Comparison of ENCODE assay signal across 8 mouse cellular contexts in genomic region chr6:92464781-92465337, GRCm38 (mm10).
DNase-seq lines count a peak whose midpoint lies in the region; ATAC-seq and TF ChIP-seq lines count a peak whose summit lies in the region.

No protein-coding gene starts in this region.

- no peak for TF ChIP-seq CTCF in brain, embryonic 14.5 days (IDR thresholded peaks at IDR 0.05; ENCODE audit: borderline replicate concordance, extremely low read depth, insufficient read depth, insufficient read length)

- H3K27me3 ChIP-seq in midbrain, embryonic 16.5 days (ENCODE audit: control insufficient read depth, insufficient read depth, low read depth, low read length) = no peaks in the 10 kb centered on the region

- intact Hi-C loops in heart, postnatal 25 days (cut with DNase I) = no loop called here

- WGBS in midbrain, embryonic 16.5 days = 63% methylated on average over 7 of the region's 7 CpGs

- peak overlapping the region; percentile 11; the same call in 1 of the 2 replicates for H3K27ac ChIP-seq in midbrain, embryonic 16.5 days (ENCODE audit: low read length)

- no peaks in the 10 kb centered on the region for H3K9me3 ChIP-seq in midbrain, embryonic 16.5 days (replicated peaks; ENCODE audit: control insufficient read depth, low read length, poor library complexity, severe bottlenecking)

- no peak overlapping the region for H3K4me3 ChIP-seq in midbrain, embryonic 16.5 days (ENCODE audit: low read depth, low read length)

- peak; percentile 97 for DNase-seq in heart, adult 11 months
- DNase-seq in heart, postnatal 25 days (ENCODE audit: low spot score) = no peak
- DNase-seq in brain, embryonic 14.5 days (ENCODE audit: low read depth) = peak; percentile 77
- DNase-seq in heart, adult 18-20 months = peak; percentile 56 to 72
- DNase-seq in kidney, adult 8-10 months = peak; percentile 45 to 70
- no peak for DNase-seq in spleen, postnatal 4 days (ENCODE audit: low spot score in 2 of 2)
- no peak for DNase-seq in left cerebral cortex, adult 11 months (ENCODE audit: low spot score)

- TF ChIP-seq POLR2A in brain, embryonic 14.5 days (IDR thresholded peaks at IDR 0.05; ENCODE audit: borderline replicate concordance, extremely low read depth, insufficient read depth, insufficient read length, poor library complexity, severe bottlenecking) = no peak

- no peak overlapping the region for H3K9ac ChIP-seq in midbrain, embryonic 16.5 days (ENCODE audit: low read depth, low read length)

- no peaks in the 10 kb centered on the region for H3K36me3 ChIP-seq in midbrain, embryonic 16.5 days (ENCODE audit: control insufficient read depth, insufficient read depth, low read length)

- no peak for ATAC-seq in midbrain, embryonic 16.5 days

- peaks cover 43% of the 10 kb centered on the region for H3K4me1 ChIP-seq in midbrain, embryonic 16.5 days (ENCODE audit: control insufficient read depth, insufficient read depth, low read length)

- H3K4me2 ChIP-seq in midbrain, embryonic 16.5 days (ENCODE audit: low read length) = no peak overlapping the region

Comparison
In these comparisons a context has a peak if more than half of its experiments do, and no peak if none do; other contexts are left out.
1. DNase-seq: peak in heart, adult 11 months (single experiment), brain, embryonic 14.5 days (single experiment), heart, adult 18-20 months (2 of 2) and kidney, adult 8-10 months (2 of 2); none in heart, postnatal 25 days (single experiment), spleen, postnatal 4 days (0 of 2) and left cerebral cortex, adult 11 months (single experiment).